Mouse (Mus musculus) lung, postnatal 0 days (tissue): Measurements from ENCODE around the gene Trim3. TPM values are rescaled to one million over a fixed set of nuclear protein-coding genes. Genes with fewer than 3 reads are reported as not detected.

Experiments used
- ATAC-seq: fragments of 200-750 bp; cut with Nextera tagmentation; 2 replicates; pipeline ENCODE4 v1.8.0; 2017; ENCODE audit warnings: moderate library complexity
- DNase-seq: peaks from one replicate; pipeline ENCODE4 v3.0.0-alpha.2; 2016; ENCODE audit warnings: low spot score
- H3K27ac ChIP-seq: fragments of 300-500 bp; sonication (generic); 2 replicates; pipeline ENCODE4 v1.5.1; 2014; ENCODE audit warnings: antibody characterized with exemption, mild to moderate bottlenecking, low read length, mixed read lengths
- H3K27me3 ChIP-seq: fragments of 300-500 bp; sonication (generic); replicated peaks from 2 replicates; pipeline ENCODE4 v1.6.1; 2014; ENCODE audit warnings: low read length, mixed read lengths; ENCODE audit not compliant: insufficient read depth
- H3K36me3 ChIP-seq: fragments of 300-500 bp; sonication (generic); 2 replicates; pipeline ENCODE4 v1.6.1; 2014; ENCODE audit warnings: low read length, mixed read lengths; ENCODE audit not compliant: insufficient read depth
- H3K4me1 ChIP-seq: fragments of 300-500 bp; sonication (generic); 2 replicates; pipeline ENCODE4 v1.6.1; 2014; ENCODE audit warnings: antibody characterized with exemption, low read depth, low read length, mixed read lengths; ENCODE audit not compliant: insufficient read depth
- H3K4me2 ChIP-seq: fragments of 300-500 bp; sonication (generic); replicated peaks from 2 replicates; pipeline ENCODE4 v1.6.1; 2014; ENCODE audit warnings: low read depth, mild to moderate bottlenecking, low read length, moderate library complexity, mixed read lengths
- H3K4me3 ChIP-seq: fragments of 300-500 bp; sonication (generic); 2 replicates; pipeline ENCODE4 v1.5.1; 2014; ENCODE audit warnings: low read depth, low read length
- H3K9ac ChIP-seq: fragments of 300-500 bp; sonication (generic); replicated peaks from 2 replicates; pipeline ENCODE4 v1.6.1; 2014; ENCODE audit warnings: low read depth, mild to moderate bottlenecking
- H3K9me3 ChIP-seq: fragments of 300-500 bp; sonication (generic); 2 replicates; pipeline ENCODE4 v1.6.1; 2016; ENCODE audit warnings: low read length, mixed read lengths
- CTCF ChIP-seq: IDR thresholded peaks from 2 replicates; pipeline ENCODE4 v1.5.1; 2016; ENCODE audit warnings: antibody characterized with exemption, mild to moderate bottlenecking
- EP300 ChIP-seq: IDR thresholded peaks from 2 replicates; pipeline ENCODE4 v1.6.1; 2016; ENCODE audit warnings: antibody characterized with exemption, mild to moderate bottlenecking, control low read depth
- WGBS: fragments of 180-500 bp; shearing (Covaris S2); extraction: QIAGEN DNeasy Blood & Tissue Kit; methylation state at CpG from one replicate; pipeline ENCODE4 v1.1.7; 2014; 5-methylcytosine and 5-hydroxymethylcytosine counted together
- polyA plus RNA-seq: library from polyadenylated mRNA; unstranded; fragments of >200 nt; fragmentation: Nextera tagmentation; extraction: Ambion mirVana; gene quantifications from 2 replicates; pipeline ENCODE4 v1.2.1, GENCODE M21; 2015

Gene Trim3
- polyA plus RNA-seq: 101 and 116 TPM in 2 replicates

- no peak for TF ChIP-seq EP300
- TF ChIP-seq CTCF: no peak; the same call in 1 of the 2 replicates
- Histone ChIP-seq H3K4me2 (peak within 1 kb of the TSS; percentile 79), H3K4me1 (peaks cover 21% of the 10 kb centered on the region; the same call in 1 of the 2 replicates), H3K27ac (peak within 1 kb of the TSS; percentile 89), H3K9me3 (no peaks in the 10 kb centered on the region), H3K4me3 (peak within 1 kb of the TSS; percentile 92), H3K36me3 (0 out of 2 replicates have a peak, but pooled peaks cover 7% of the 10 kb centered on the region), H3K9ac (peak within 1 kb of the TSS; percentile 70), H3K27me3 (no peaks in the 10 kb centered on the region)
- 3% methylated on average over 47 of the region's 71 CpGs for WGBS
- ATAC-seq (peak; percentile 94), DNase-seq (peak; percentile 93)
These were observed at the start of gene Trim3 for GRCm38 (mm10) chr7:105633127-105633800. TSS of gene Trim3 (minus strand) at chr7:105633571.

- peak within 1 kb of the TSS; percentile 61 for H3K4me2 ChIP-seq
- DNase-seq (peak; percentile 94), ATAC-seq (peak; percentile 97)
- no peaks in the 10 kb centered on the region for H3K9me3 ChIP-seq
- WGBS: 1% methylated on average over 17 of the region's 17 CpGs
- no peaks in the 10 kb centered on the region for H3K36me3 ChIP-seq
- H3K27ac ChIP-seq: peak within 1 kb of the TSS; percentile 34
- no peaks in the 10 kb centered on the region for H3K27me3 ChIP-seq
- H3K4me1 ChIP-seq: no peaks in the 10 kb centered on the region
- no peak for TF ChIP-seq EP300
- TF ChIP-seq CTCF: peak; percentile 74
- H3K9ac ChIP-seq: 0 out of 2 replicates have a peak within 1 kb of the TSS, but pooled peaks have one; percentile 2
- H3K4me3 ChIP-seq: peak within 1 kb of the TSS; percentile 33
These were observed 17.5 kb upstream of the Trim3 start, which contains the start of gene Dnhd1 for GRCm38 (mm10) chr7:105650639-105651435. TSS of gene Dnhd1 (plus strand) at chr7:105650827.

- H3K36me3 ChIP-seq: 0 out of 2 replicates have a peak, but pooled peaks cover 5% of the 10 kb centered on the region
- H3K27ac ChIP-seq: peak overlapping the region; percentile 91
- DNase-seq (no peak), ATAC-seq (no peak)
- H3K4me2 ChIP-seq: no peak overlapping the region
- no peak overlapping the region for H3K4me3 ChIP-seq
- no peak for TF ChIP-seq EP300
- TF ChIP-seq CTCF: no peak
- H3K9ac ChIP-seq: no peak overlapping the region
- peaks cover 20% of the 10 kb centered on the region; the same call in 1 of the 2 replicates for H3K4me1 ChIP-seq
- H3K27me3 ChIP-seq: no peaks in the 10 kb centered on the region
- WGBS: 49% methylated on average over 3 of the region's 3 CpGs
- H3K9me3 ChIP-seq: no peaks in the 10 kb centered on the region
These were observed 8.6 kb upstream of the Trim3 start for GRCm38 (mm10) chr7:105641936-105642335.

- ATAC-seq (no peak; the same call in 1 of the 2 replicates), DNase-seq (peak; percentile 40)
- no peaks in the 10 kb centered on the region for H3K9me3 ChIP-seq
- 2% methylated on average over 18 of the region's 18 CpGs for WGBS
- H3K4me1 ChIP-seq: peaks cover 20% of the 10 kb centered on the region; the same call in 1 of the 2 replicates
- peak overlapping the region; percentile 65 for H3K4me3 ChIP-seq
- H3K4me2 ChIP-seq: peak overlapping the region; percentile 86
- TF ChIP-seq EP300 (no peak), CTCF (peak; percentile 22)
- H3K27me3 ChIP-seq: no peaks in the 10 kb centered on the region
- peak overlapping the region; percentile 91 for H3K27ac ChIP-seq
- 0 out of 2 replicates have a peak, but pooled peaks cover 7% of the 10 kb centered on the region for H3K36me3 ChIP-seq
- peak overlapping the region; percentile 41 for H3K9ac ChIP-seq
These were observed 7.5 kb upstream of the Trim3 start for GRCm38 (mm10) chr7:105640894-105641255.

- DNase-seq (peak; percentile 99), ATAC-seq (peak; percentile 98)
- TF ChIP-seq EP300 (no peak), CTCF (no peak)
- H3K4me2 ChIP-seq: peak within 1 kb of the TSS; percentile 86
- peak within 1 kb of the TSS; percentile 65 for H3K4me3 ChIP-seq
- H3K9me3 ChIP-seq: no peaks in the 10 kb centered on the region
- no peaks in the 10 kb centered on the region for H3K27me3 ChIP-seq
- WGBS: 1% methylated on average over 45 of the region's 45 CpGs
- peak within 1 kb of the TSS; percentile 91 for H3K27ac ChIP-seq
- H3K9ac ChIP-seq: peak within 1 kb of the TSS; percentile 63
- H3K4me1 ChIP-seq: peaks cover 20% of the 10 kb centered on the region; the same call in 1 of the 2 replicates
- 0 out of 2 replicates have a peak, but pooled peaks cover 7% of the 10 kb centered on the region for H3K36me3 ChIP-seq
These were observed 7.0 kb upstream of the Trim3 start, which contains the start of the genes Arfip2 and Gm45799 for GRCm38 (mm10) chr7:105640233-105640893. TSS of gene Arfip2 (minus strand) at chr7:105640416. TSS of gene Gm45799 (plus strand) at chr7:105640552.
